Mouse (Mus musculus): ENCODE data around the gene Casp9. TPM values are rescaled to one million over a fixed set of nuclear protein-coding genes. Genes with fewer than 3 reads are reported as not detected.

Casp9 gene
- polyA plus RNA-seq, 1 experiment from 2014 or later = 21.2 TPM

GRCm38 (mm10) chr4:141789564-141790218, 3.7 kb upstream of the Casp9 start:
- H3K9ac ChIP-seq (ENCODE audit: low read length) = peak overlapping the region; percentile 82
- peaks cover 7% of the 10 kb centered on the region for H3K4me1 ChIP-seq (replicated peaks; ENCODE audit: control insufficient read depth, insufficient read depth, low read length)
- peak overlapping the region; percentile 80 for H3K4me2 ChIP-seq (ENCODE audit: low read depth, low read length, severe bottlenecking)
- no peak for ATAC-seq (replicated peaks; ENCODE audit: low FRiP score)
- WGBS = 53% methylated on average over 3 of the region's 3 CpGs
- 0 out of 2 replicates have a peak overlapping the region, but pooled peaks have one; percentile 2 for H3K27ac ChIP-seq (ENCODE audit: low read depth, low read length)
- DNase-seq (ENCODE audit: low spot score) = no peak
- H3K4me3 ChIP-seq (ENCODE audit: low read depth, low read length) = peak overlapping the region; percentile 81
- no peaks in the 10 kb centered on the region for H3K9me3 ChIP-seq (ENCODE audit: control insufficient read depth, low read length)
- no peaks in the 10 kb centered on the region for H3K27me3 ChIP-seq (ENCODE audit: control insufficient read depth, insufficient read depth, low read length)
- H3K36me3 ChIP-seq (ENCODE audit: control insufficient read depth, insufficient read depth, low read length) = no peaks in the 10 kb centered on the region

GRCm38 (mm10) chr4:141790524-141790990, 2.9 kb upstream of the Casp9 start, which contains the start of gene Dnajc16:
Gene Dnajc16, minus strand, starts transcription at chr4:141790931.
- under 1% methylated on average over 42 of the region's 42 CpGs for WGBS
- ATAC-seq (replicated peaks; ENCODE audit: low FRiP score) (peak; percentile 87), DNase-seq (ENCODE audit: low spot score) (peak; percentile 98)
- Histone ChIP-seq H3K36me3 (ENCODE audit: control insufficient read depth, insufficient read depth, low read length) (no peaks in the 10 kb centered on the region), H3K9ac (ENCODE audit: low read length) (peak within 1 kb of the TSS; percentile 82), H3K27me3 (ENCODE audit: control insufficient read depth, insufficient read depth, low read length) (no peaks in the 10 kb centered on the region), H3K4me2 (ENCODE audit: low read depth, low read length, severe bottlenecking) (peak within 1 kb of the TSS; percentile 80), H3K4me1 (replicated peaks; ENCODE audit: control insufficient read depth, insufficient read depth, low read length) (peaks cover 7% of the 10 kb centered on the region), H3K27ac (ENCODE audit: low read depth, low read length) (peak within 1 kb of the TSS; percentile 2; the same call in 1 of the 2 replicates), H3K9me3 (ENCODE audit: control insufficient read depth, low read length) (no peaks in the 10 kb centered on the region), H3K4me3 (ENCODE audit: low read depth, low read length) (peak within 1 kb of the TSS; percentile 81)

- 86% methylated on average over 7 of the region's 7 CpGs for WGBS
- DNase-seq (ENCODE audit: low spot score) (no peak), ATAC-seq (replicated peaks; ENCODE audit: low FRiP score) (no peak)
- no peak overlapping the region for H3K27ac ChIP-seq (ENCODE audit: low read depth, low read length)
- H3K9me3 ChIP-seq (ENCODE audit: control insufficient read depth, low read length) = no peaks in the 10 kb centered on the region
- H3K4me3 ChIP-seq (ENCODE audit: low read depth, low read length) = no peak overlapping the region
- H3K9ac ChIP-seq (ENCODE audit: low read length) = no peak overlapping the region
- no peaks in the 10 kb centered on the region for H3K27me3 ChIP-seq (ENCODE audit: control insufficient read depth, insufficient read depth, low read length)
- H3K4me1 ChIP-seq (replicated peaks; ENCODE audit: control insufficient read depth, insufficient read depth, low read length) = peaks cover 7% of the 10 kb centered on the region
- H3K4me2 ChIP-seq (ENCODE audit: low read depth, low read length, severe bottlenecking) = no peak overlapping the region
- no peaks in the 10 kb centered on the region for H3K36me3 ChIP-seq (ENCODE audit: control insufficient read depth, insufficient read depth, low read length)
Observed at GRCm38 (mm10) chr4:141791486-141791885, 1.9 kb upstream of the Casp9 start.

- peaks cover 7% of the 10 kb centered on the region for H3K4me1 ChIP-seq (replicated peaks; ENCODE audit: control insufficient read depth, insufficient read depth, low read length)
- H3K27ac ChIP-seq (ENCODE audit: low read depth, low read length) = no peak overlapping the region
- H3K27me3 ChIP-seq (ENCODE audit: control insufficient read depth, insufficient read depth, low read length) = no peaks in the 10 kb centered on the region
- H3K4me2 ChIP-seq (ENCODE audit: low read depth, low read length, severe bottlenecking) = no peak overlapping the region
- no peak for DNase-seq (ENCODE audit: low spot score)
- no peak for ATAC-seq (replicated peaks; ENCODE audit: low FRiP score)
- H3K4me3 ChIP-seq (ENCODE audit: low read depth, low read length) = no peak overlapping the region
- H3K9ac ChIP-seq (ENCODE audit: low read length) = no peak overlapping the region
- no peaks in the 10 kb centered on the region for H3K36me3 ChIP-seq (ENCODE audit: control insufficient read depth, insufficient read depth, low read length)
- 91% methylated on average over 8 of the region's 8 CpGs for WGBS
- H3K9me3 ChIP-seq (ENCODE audit: control insufficient read depth, low read length) = no peaks in the 10 kb centered on the region
Observed at GRCm38 (mm10) chr4:141791951-141792350, 1.5 kb upstream of the Casp9 start.

GRCm38 (mm10) chr4:141792554-141793281, 694 bp upstream of the Casp9 start:
- DNase-seq (ENCODE audit: low spot score) = no peak
- peak overlapping the region; percentile 45 for H3K4me2 ChIP-seq (ENCODE audit: low read depth, low read length, severe bottlenecking)
- WGBS = 14% methylated on average over 10 of the region's 10 CpGs

GRCm38 (mm10) chr4:141794152-141794535, 732 bp downstream of the Casp9 start:
- Histone ChIP-seq H3K4me3 (ENCODE audit: low read depth, low read length) (peak overlapping the region; percentile 67), H3K4me2 (ENCODE audit: low read depth, low read length, severe bottlenecking) (peak overlapping the region; percentile 45), H3K27ac (ENCODE audit: low read depth, low read length) (peak overlapping the region; percentile 78), H3K9me3 (ENCODE audit: control insufficient read depth, low read length) (no peaks in the 10 kb centered on the region), H3K36me3 (ENCODE audit: control insufficient read depth, insufficient read depth, low read length) (no peaks in the 10 kb centered on the region), H3K9ac (ENCODE audit: low read length) (peak overlapping the region; percentile 72), H3K27me3 (ENCODE audit: control insufficient read depth, insufficient read depth, low read length) (no peaks in the 10 kb centered on the region), H3K4me1 (replicated peaks; ENCODE audit: control insufficient read depth, insufficient read depth, low read length) (peaks cover 7% of the 10 kb centered on the region)
- WGBS = 18% methylated on average over 5 of the region's 5 CpGs
- ATAC-seq (replicated peaks; ENCODE audit: low FRiP score) = no peak
- DNase-seq (ENCODE audit: low spot score) = no peak

More at GRCm38 (mm10) chr4:141792554-141793281, 694 bp upstream of the Casp9 start:
- H3K4me1 ChIP-seq (replicated peaks; ENCODE audit: control insufficient read depth, insufficient read depth, low read length) = peaks cover 7% of the 10 kb centered on the region
- peak overlapping the region; percentile 80 for H3K27ac ChIP-seq (ENCODE audit: low read depth, low read length)
- no peaks in the 10 kb centered on the region for H3K9me3 ChIP-seq (ENCODE audit: control insufficient read depth, low read length)
- H3K27me3 ChIP-seq (ENCODE audit: control insufficient read depth, insufficient read depth, low read length) = no peaks in the 10 kb centered on the region
- no peak for ATAC-seq (replicated peaks; ENCODE audit: low FRiP score)
- H3K4me3 ChIP-seq (ENCODE audit: low read depth, low read length) = peak overlapping the region; percentile 67
- H3K9ac ChIP-seq (ENCODE audit: low read length) = peak overlapping the region; percentile 30; the same call in 1 of the 2 replicates
- no peaks in the 10 kb centered on the region for H3K36me3 ChIP-seq (ENCODE audit: control insufficient read depth, insufficient read depth, low read length)

- Histone ChIP-seq H3K9me3 (ENCODE audit: control insufficient read depth, low read length) (no peaks in the 10 kb centered on the region), H3K4me2 (ENCODE audit: low read depth, low read length, severe bottlenecking) (no peak overlapping the region), H3K4me3 (ENCODE audit: low read depth, low read length) (no peak overlapping the region), H3K27ac (ENCODE audit: low read depth, low read length) (no peak overlapping the region), H3K9ac (ENCODE audit: low read length) (no peak overlapping the region), H3K27me3 (ENCODE audit: control insufficient read depth, insufficient read depth, low read length) (no peaks in the 10 kb centered on the region), H3K4me1 (replicated peaks; ENCODE audit: control insufficient read depth, insufficient read depth, low read length) (0 out of 2 replicates have a peak, but pooled peaks cover 4% of the 10 kb centered on the region), H3K36me3 (ENCODE audit: control insufficient read depth, insufficient read depth, low read length) (no peaks in the 10 kb centered on the region)
- DNase-seq (ENCODE audit: low spot score) (no peak), ATAC-seq (replicated peaks; ENCODE audit: low FRiP score) (no peak)
- 89% methylated on average over 7 of the region's 7 CpGs for WGBS
Observed at GRCm38 (mm10) chr4:141796356-141796755, 2.9 kb downstream of the Casp9 start.

GRCm38 (mm10) chr4:141796954-141797353, 3.5 kb downstream of the Casp9 start:
- H3K9ac ChIP-seq (ENCODE audit: low read length) = no peak overlapping the region
- no peak for ATAC-seq (replicated peaks; ENCODE audit: low FRiP score)
- no peak overlapping the region for H3K4me2 ChIP-seq (ENCODE audit: low read depth, low read length, severe bottlenecking)
- no peaks in the 10 kb centered on the region for H3K9me3 ChIP-seq (ENCODE audit: control insufficient read depth, low read length)
- 0 out of 2 replicates have a peak, but pooled peaks cover 4% of the 10 kb centered on the region for H3K4me1 ChIP-seq (replicated peaks; ENCODE audit: control insufficient read depth, insufficient read depth, low read length)
- no peak for DNase-seq (ENCODE audit: low spot score)
- WGBS = 97% methylated on average over 4 of the region's 4 CpGs
- no peaks in the 10 kb centered on the region for H3K27me3 ChIP-seq (ENCODE audit: control insufficient read depth, insufficient read depth, low read length)
- H3K4me3 ChIP-seq (ENCODE audit: low read depth, low read length) = no peak overlapping the region
- no peak overlapping the region for H3K27ac ChIP-seq (ENCODE audit: low read depth, low read length)
- H3K36me3 ChIP-seq (ENCODE audit: control insufficient read depth, insufficient read depth, low read length) = no peaks in the 10 kb centered on the region
